Mouse (Mus musculus) midbrain, embryonic 10.5 days (tissue): Measurements from ENCODE around the gene Snph. TPM values are rescaled to one million over a fixed set of nuclear protein-coding genes. Genes with fewer than 3 reads are reported as not detected.

ENCODE experiments used
- DNase-seq: peaks from one replicate; pipeline ENCODE4 v3.0.0-alpha.2; 2017; ENCODE audit warnings: low spot score
- H3K27ac ChIP-seq: fragments of 300-500 bp; sonication (generic); replicated peaks from 2 replicates; pipeline ENCODE4 v1.5.1; 2016; ENCODE audit warnings: mild to moderate bottlenecking
- H3K27me3 ChIP-seq: fragments of 300-500 bp; sonication (generic); 2 replicates; pipeline ENCODE4 v1.6.1; 2016; ENCODE audit warnings: low read depth, mild to moderate bottlenecking; ENCODE audit not compliant: poor library complexity, severe bottlenecking
- H3K36me3 ChIP-seq: fragments of 300-500 bp; sonication (generic); 2 replicates; pipeline ENCODE4 v1.6.1; 2016; ENCODE audit warnings: mild to moderate bottlenecking, moderate library complexity
- H3K4me1 ChIP-seq: fragments of 300-500 bp; sonication (generic); 2 replicates; pipeline ENCODE4 v1.6.1; 2016
- H3K4me3 ChIP-seq: fragments of 300-500 bp; sonication (generic); 2 replicates; pipeline ENCODE4 v1.5.1; 2016; ENCODE audit warnings: mild to moderate bottlenecking, moderate library complexity
- H3K9me3 ChIP-seq: fragments of 300-500 bp; sonication (generic); replicated peaks from 2 replicates; pipeline ENCODE4 v1.6.1; 2016; ENCODE audit warnings: mild to moderate bottlenecking
- WGBS: fragments of 180-500 bp; shearing (Covaris S2); methylation state at CpG from one replicate; pipeline ENCODE4 v1.1.7; 2016; 5-methylcytosine and 5-hydroxymethylcytosine counted together
- polyA plus RNA-seq: library from polyadenylated mRNA; unstranded; fragments of >200 nt; fragmentation: Nextera tagmentation; extraction: Ambion mirVana; gene quantifications from 2 replicates; pipeline ENCODE4 v1.2.1, GENCODE M21; 2016

Snph gene
- polyA plus RNA-seq, 1 experiment from 2014 or later = 1.3 TPM

DNA sequence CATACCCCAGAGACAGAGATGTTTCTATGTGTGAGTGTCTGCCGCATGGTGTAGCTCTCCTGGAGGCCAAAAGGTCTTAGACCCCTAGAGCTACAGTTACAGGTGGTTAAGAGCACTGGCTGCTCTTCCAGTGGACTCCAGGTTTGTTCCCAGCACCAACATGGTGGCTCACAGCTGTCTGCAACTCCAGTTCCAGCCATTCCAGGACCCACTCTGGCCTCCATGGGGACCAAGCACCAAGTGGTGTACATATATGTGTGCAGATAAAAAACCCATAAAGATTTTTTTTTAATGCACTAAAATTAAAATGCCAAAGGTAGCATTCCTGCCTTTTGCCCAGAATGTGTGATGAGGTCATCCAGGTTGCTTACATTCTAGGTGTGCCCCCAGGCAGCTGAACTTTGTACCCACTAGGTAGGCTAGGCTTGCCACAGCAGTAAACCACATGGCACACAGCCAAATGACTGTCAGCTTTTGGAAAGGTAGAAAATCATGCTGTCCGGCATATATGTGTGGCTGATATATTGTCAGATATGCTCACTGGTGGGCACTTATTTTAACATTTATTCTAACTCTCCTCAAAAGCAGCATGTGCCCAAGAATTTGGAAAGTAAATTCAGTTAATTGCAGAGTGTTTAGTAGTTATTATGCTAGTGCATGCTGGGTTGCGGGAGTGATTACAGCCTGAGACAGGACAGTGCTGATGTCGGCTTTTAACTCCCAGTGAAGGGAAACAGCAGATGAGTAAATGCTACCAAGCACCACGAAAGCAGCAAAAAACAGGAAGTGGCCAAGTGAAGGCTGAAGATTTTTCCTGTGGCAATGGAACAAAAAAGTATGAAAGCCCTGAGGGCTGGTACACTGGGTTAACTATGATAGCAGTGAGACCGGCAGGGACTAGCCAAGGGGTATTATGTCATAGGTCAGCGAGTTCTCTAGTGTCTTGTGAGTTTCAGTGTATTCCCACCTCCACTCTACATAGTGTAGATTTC is 69.2 kb downstream of the Snph start:
- Histone ChIP-seq H3K4me1 (no peaks in the 10 kb centered on the region), H3K27me3 (no peaks in the 10 kb centered on the region), H3K4me3 (no peak overlapping the region), H3K9me3 (no peaks in the 10 kb centered on the region), H3K27ac (no peak overlapping the region), H3K36me3 (peaks cover 64% of the 10 kb centered on the region)
- 91% methylated on average over 7 of the region's 7 CpGs for WGBS
- DNase-seq = no peak

DNA sequence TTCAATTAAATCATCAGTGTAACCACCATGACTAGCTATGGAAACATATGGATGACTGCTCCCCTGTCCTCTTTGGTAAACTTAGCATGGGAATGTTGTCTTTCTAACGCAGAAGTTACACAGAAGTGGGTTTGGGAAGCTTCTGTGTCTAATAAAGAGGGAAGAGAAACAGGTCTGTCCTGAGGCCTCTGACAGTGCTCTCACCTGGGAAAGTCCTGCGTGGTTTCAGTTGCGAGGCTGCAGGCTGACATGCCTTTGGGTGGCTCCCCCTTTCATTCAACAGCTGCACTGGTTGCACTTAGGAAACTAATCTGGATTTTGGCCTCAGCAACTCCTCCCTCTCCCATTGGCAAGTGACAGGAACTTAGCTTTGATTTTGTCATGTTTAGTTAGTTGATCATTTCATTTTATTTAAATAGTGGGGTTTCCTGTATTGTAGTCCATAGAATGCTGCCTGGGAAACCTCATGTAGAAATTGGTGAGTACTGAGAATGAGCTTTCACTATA is 82.7 kb downstream of the Snph start:
- no peaks in the 10 kb centered on the region for H3K9me3 ChIP-seq
- H3K27ac ChIP-seq = no peak overlapping the region
- H3K36me3 ChIP-seq = peaks cover 99% of the 10 kb centered on the region
- no peak for DNase-seq
- H3K4me1 ChIP-seq = peaks cover 13% of the 10 kb centered on the region
- H3K4me3 ChIP-seq = no peak overlapping the region
- no peaks in the 10 kb centered on the region for H3K27me3 ChIP-seq
- 89% methylated on average over 3 of the region's 3 CpGs for WGBS

DNA sequence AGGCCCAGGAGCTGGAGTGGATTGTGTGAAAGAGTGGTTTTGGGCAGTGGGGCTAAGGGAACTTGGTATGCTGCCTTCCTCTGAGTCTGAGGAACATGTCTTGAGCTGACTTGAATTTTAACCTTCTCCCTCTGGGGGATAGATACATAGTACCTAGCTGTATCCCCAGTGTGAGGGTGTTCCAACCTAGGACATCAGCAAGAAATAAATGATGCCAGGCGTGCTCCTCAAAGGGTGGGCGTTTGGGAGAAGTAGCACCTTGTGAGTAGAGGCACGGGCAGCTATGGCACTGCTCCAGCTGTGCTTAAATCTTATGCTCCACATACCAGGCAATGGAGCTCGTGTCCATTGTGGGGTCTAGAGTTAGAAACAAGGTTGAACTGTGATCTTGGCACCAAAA is 85.8 kb downstream of the Snph start:
- Histone ChIP-seq H3K4me3 (no peak overlapping the region), H3K36me3 (peaks cover 74% of the 10 kb centered on the region), H3K27me3 (no peaks in the 10 kb centered on the region), H3K27ac (no peak overlapping the region), H3K4me1 (peaks cover 32% of the 10 kb centered on the region), H3K9me3 (no peaks in the 10 kb centered on the region)
- WGBS = 92% methylated on average over 4 of the region's 4 CpGs
- no peak for DNase-seq

DNA sequence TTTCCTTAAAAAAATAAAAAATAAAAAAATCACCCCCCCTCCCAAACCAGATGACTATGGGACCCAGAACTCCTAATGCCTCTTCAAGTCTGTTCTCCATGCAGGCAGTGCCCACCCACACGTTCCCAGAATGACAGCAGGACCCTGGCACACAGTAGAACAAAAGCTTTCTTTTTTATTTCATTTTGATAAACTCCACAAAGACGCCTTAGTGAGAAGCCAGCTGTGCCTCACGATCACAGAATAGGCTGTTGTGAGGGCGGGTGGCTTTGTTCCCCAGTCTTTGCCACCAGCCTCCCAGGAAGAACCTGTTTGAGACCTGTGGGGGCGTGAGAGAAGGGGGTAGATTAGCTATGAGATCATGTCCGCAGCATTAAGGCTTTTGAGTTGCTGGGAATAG is 87.7 kb downstream of the Snph start:
- Histone ChIP-seq H3K9me3 (no peaks in the 10 kb centered on the region), H3K4me3 (peak overlapping the region; percentile 98), H3K27me3 (no peaks in the 10 kb centered on the region), H3K4me1 (peaks cover 35% of the 10 kb centered on the region), H3K36me3 (peaks cover 55% of the 10 kb centered on the region), H3K27ac (no peak overlapping the region)
- no peak for DNase-seq
- WGBS = 76% methylated on average over 6 of the region's 6 CpGs

DNA sequence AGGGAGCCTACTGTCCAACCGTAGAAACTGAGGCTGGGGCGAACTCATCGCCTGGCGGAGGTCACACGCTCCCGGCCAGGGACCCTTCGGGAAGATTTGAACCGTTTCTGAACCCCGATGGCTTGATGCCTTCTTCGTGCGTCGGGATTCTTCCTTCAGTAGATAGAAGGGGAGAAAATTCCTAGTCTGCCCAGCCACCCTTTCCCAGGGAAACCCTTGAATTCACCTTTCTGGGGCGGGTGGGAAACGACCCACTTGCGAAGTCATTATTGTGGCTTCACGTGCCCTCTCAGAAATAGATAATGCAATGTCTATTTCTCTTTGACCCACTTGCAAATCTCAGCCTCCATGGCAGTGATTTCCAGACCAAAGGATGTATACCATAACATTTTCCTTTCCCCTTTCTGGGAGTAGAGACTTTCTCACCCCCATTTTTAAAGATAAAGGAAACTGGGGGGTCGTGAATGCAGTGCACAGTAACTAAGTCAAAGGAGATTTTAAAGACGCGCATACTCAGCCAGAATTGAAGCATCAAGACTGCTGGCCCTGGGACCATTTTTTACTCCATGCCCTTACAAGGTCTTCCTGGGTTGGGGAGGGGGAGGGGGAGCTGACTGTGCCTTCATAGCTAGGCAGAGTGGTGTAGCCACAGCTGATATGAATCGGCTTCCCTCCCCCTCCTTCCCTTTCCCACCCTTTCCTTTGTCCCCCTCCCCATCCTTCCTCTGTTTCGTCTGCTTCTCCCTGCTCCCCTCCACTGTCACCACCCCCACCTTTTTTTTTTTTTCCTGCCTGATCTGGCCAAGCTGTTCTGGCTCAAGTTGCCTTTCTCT is 89.1 kb downstream of the Snph start:
- peak overlapping the region; percentile 98 for H3K4me3 ChIP-seq
- WGBS = 2% methylated on average over 21 of the region's 21 CpGs
- H3K36me3 ChIP-seq = peaks cover 41% of the 10 kb centered on the region
- no peaks in the 10 kb centered on the region for H3K27me3 ChIP-seq
- peak; percentile 46 for DNase-seq
- peak overlapping the region; percentile 97 for H3K27ac ChIP-seq
- no peaks in the 10 kb centered on the region for H3K9me3 ChIP-seq
- peaks cover 35% of the 10 kb centered on the region for H3K4me1 ChIP-seq

DNA sequence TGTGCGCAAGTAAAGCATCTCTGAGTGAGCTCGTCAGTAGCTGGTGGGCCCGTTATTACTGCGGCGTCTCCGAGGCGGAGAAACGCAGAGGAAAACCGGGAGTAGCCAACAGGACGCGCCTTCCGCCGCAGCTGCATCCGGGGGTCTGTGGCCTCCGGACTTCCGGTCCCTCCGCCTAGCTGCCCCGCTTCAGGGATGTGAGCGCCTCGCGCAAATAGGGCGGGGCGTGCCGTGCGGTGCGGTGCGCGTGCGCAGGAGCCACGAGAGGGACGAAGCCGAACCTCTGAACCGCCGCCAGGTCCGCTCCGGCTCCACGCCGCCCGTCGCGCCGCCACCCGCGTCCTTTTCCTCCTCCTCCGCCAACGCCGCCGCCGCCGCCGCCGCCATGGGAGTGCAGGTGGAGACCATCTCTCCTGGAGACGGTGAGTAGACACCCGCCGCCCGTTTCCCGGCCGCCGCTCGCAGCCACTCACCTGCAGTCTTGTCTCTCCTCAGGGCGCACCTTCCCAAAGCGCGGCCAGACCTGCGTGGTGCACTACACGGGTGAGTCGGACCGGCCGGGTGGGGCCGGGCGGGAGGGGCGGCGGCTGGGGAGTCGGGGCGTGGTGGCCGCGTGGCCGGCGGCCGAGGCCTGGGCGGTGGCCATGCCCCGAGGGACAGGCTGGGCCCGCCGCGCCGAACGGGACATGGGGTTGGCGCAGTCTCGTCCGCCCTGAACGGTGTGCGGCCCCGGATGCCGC is 89.9 kb downstream of the Snph start, which contains the start of gene Fkbp1a:
TSS of gene Fkbp1a (plus strand) at position 161 of the 740 bp plus-strand sequence.
- DNase-seq = peak; percentile 96
- H3K4me3 ChIP-seq = peak within 1 kb of the TSS; percentile 98
- peaks cover 33% of the 10 kb centered on the region for H3K36me3 ChIP-seq
- under 1% methylated on average over 89 of the region's 93 CpGs for WGBS
- no peaks in the 10 kb centered on the region for H3K9me3 ChIP-seq
- peaks cover 35% of the 10 kb centered on the region for H3K4me1 ChIP-seq
- H3K27me3 ChIP-seq = no peaks in the 10 kb centered on the region
- H3K27ac ChIP-seq = peak within 1 kb of the TSS; percentile 97

Other genes starting within 250 kb of the Snph start
- gene 4921509C19Rik, start 156.4 kb downstream of the Snph start, polyA plus RNA-seq = not detected in 2 replicates
- gene Nsfl1c, start 138.4 kb downstream of the Snph start, polyA plus RNA-seq = 298 and 305 TPM in 2 replicates
- 581 and 591 TPM in 2 replicates for gene Fkbp1a, start 90.1 kb downstream of the Snph start, polyA plus RNA-seq
- 0.84 and 0.93 TPM in 2 replicates for gene Sdcbp2, start 60.0 kb downstream of the Snph start, polyA plus RNA-seq
- gene Rad21l, start 35.9 kb upstream of the Snph start, polyA plus RNA-seq = 0.06 TPM in 1 of 2 replicates, not detected in the other
- gene Tmem74b, start 69.4 kb upstream of the Snph start, polyA plus RNA-seq = 4.2 and 5.3 TPM in 2 replicates
- gene Psmf1, start 111.6 kb upstream of the Snph start, polyA plus RNA-seq = 47.8 and 52.6 TPM in 2 replicates
- gene Rspo4, start 210.3 kb upstream of the Snph start, polyA plus RNA-seq = 0.14 and 0.21 TPM in 2 replicates